Mouse (Mus musculus): ENCODE results near the gene Acss2. TPM values are rescaled to one million over a fixed set of nuclear protein-coding genes. Genes with fewer than 3 reads are reported as not detected.

The Acss2 gene
- polyA plus RNA-seq (2012; rRNA removed; ENCODE audit: low replicate concordance), result 326 and 376 TPM in 2 replicates

GRCm38 (mm10) chr2:155517455-155518423, at the start of gene Acss2, which contains the start of gene Ggt7:
Acss2 (plus strand) TSS chr2:155517948.
Ggt7 (minus strand) TSS chr2:155518237.

DNA sequence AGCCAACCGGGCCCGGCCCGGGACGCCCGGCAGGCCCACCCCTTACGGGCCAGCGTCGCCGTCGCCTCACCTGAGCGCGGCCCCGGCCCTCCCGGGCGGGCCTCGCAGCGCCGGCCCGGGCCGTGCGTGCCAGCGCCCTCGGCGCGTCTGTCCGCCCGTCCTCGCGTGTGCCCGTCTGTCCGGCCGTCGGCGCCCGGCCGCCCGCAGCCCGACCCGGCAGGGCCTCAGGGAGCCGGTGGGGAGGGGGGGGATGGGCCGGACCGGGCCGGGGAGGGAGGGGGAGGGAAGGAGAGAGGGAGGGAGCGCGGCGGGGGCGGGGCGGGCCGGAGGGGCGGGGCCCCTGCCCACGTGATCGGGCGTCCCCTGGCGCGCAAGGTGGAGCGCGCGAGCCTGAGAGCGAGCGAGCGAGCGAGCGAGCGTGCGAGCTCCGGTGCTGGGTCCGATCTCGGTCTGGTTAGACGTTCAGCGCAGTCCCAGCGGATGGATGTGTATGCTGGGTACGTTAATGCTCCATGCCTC, 44.1 kb upstream of the Acss2 start, which contains the start of gene Ncoa6:
TSS of gene Ncoa6 (minus strand) at position 325 of the 519 bp plus-strand sequence.

GRCm38 (mm10) chr2:155592137-155592853, 74.5 kb downstream of the Acss2 start, which contains the start of gene Gss:
Gss (minus strand) TSS chr2:155592810.

GRCm38 (mm10) chr2:155610978-155611377, 93.2 kb downstream of the Acss2 start, which contains the start of gene Myh7b:
Myh7b (plus strand) TSS chr2:155611212.

Other genes starting within 250 kb of the Acss2 start
- 353 and 571 TPM in 2 replicates for gene Map1lc3a, start 241.7 kb upstream of the Acss2 start, polyA plus RNA-seq (2012; rRNA removed; ENCODE audit: low replicate concordance)
- gene Pigu, start 160.5 kb upstream of the Acss2 start, polyA plus RNA-seq (2012; rRNA removed; ENCODE audit: low replicate concordance), result 35.0 and 47.1 TPM in 2 replicates
- gene Trp53inp2, start 136.9 kb upstream of the Acss2 start, polyA plus RNA-seq (2012; rRNA removed; ENCODE audit: low replicate concordance), result 107 and 345 TPM in 2 replicates
- 17.4 and 90.7 TPM in 2 replicates for gene Ncoa6, start 44.1 kb upstream of the Acss2 start, polyA plus RNA-seq (2012; rRNA removed; ENCODE audit: low replicate concordance)
- 5.9 and 28.5 TPM in 2 replicates for gene Ggt7, start 289 bp downstream of the Acss2 start, polyA plus RNA-seq (2012; rRNA removed; ENCODE audit: low replicate concordance)
- gene Gss, start 74.9 kb downstream of the Acss2 start, polyA plus RNA-seq (2012; rRNA removed; ENCODE audit: low replicate concordance), result 22.4 and 30.8 TPM in 2 replicates
- 0.21 and 0.39 TPM in 2 replicates for gene Myh7b, start 93.3 kb downstream of the Acss2 start, polyA plus RNA-seq (2012; rRNA removed; ENCODE audit: low replicate concordance)
- gene Trpc4ap, start 174.4 kb downstream of the Acss2 start, polyA plus RNA-seq (2012; rRNA removed; ENCODE audit: low replicate concordance), result 152 and 177 TPM in 2 replicates
- 38.8 and 49.6 TPM in 2 replicates for gene Edem2, start 211.5 kb downstream of the Acss2 start, polyA plus RNA-seq (2012; rRNA removed; ENCODE audit: low replicate concordance)
- gene Gm17581, start 217.9 kb downstream of the Acss2 start, polyA plus RNA-seq (2012; rRNA removed; ENCODE audit: low replicate concordance), result not detected in 2 replicates
- gene Procr, start 233.2 kb downstream of the Acss2 start, polyA plus RNA-seq (2012; rRNA removed; ENCODE audit: low replicate concordance), result 20.1 and 20.5 TPM in 2 replicates